Mouse (Mus musculus) B cell, adult 2 months (primary cell): Measurements from ENCODE around the gene 4931428F04Rik.

Experiments used
- DNase-seq, 2 experiments: peaks; one replicate each; pipeline ENCODE4 v3.0.0; 2022

4931428F04Rik gene

GRCm38 (mm10) chr8:105285514-105285913 is 4.2 kb downstream of the 4931428F04Rik start:
- DNase-seq, result no peak

GRCm38 (mm10) chr8:105283074-105283473 is 6.6 kb downstream of the 4931428F04Rik start:
- DNase-seq, result peak; percentile 53 to 59

GRCm38 (mm10) chr8:105282239-105282638 is 7.4 kb downstream of the 4931428F04Rik start:
- no peak for DNase-seq

- no peak for DNase-seq
Observed at GRCm38 (mm10) chr8:105281821-105282220, 7.8 kb downstream of the 4931428F04Rik start.

GRCm38 (mm10) chr8:105280567-105280966 is 9.1 kb downstream of the 4931428F04Rik start:
- no peak for DNase-seq

- DNase-seq, result peak; percentile 44 to 45
Observed at GRCm38 (mm10) chr8:105278911-105279334, 10.7 kb downstream of the 4931428F04Rik start.

GRCm38 (mm10) chr8:105276292-105277120 is 13.2 kb downstream of the 4931428F04Rik start:
- peak; percentile 30 to 32 for DNase-seq

- no peak for DNase-seq
Observed at GRCm38 (mm10) chr8:105275840-105276239, 13.8 kb downstream of the 4931428F04Rik start, which contains the start of gene Nol3. TSS of gene Nol3 (plus strand) at chr8:105276140.

GRCm38 (mm10) chr8:105275387-105275786 is 14.3 kb downstream of the 4931428F04Rik start:
- DNase-seq, result no peak

- DNase-seq, result no peak
Observed at GRCm38 (mm10) chr8:105270916-105271186, 18.8 kb downstream of the 4931428F04Rik start.

GRCm38 (mm10) chr8:105270101-105270915 is 19.4 kb downstream of the 4931428F04Rik start:
- peak in 1 of 2 experiments; percentile 36 for DNase-seq

- peak; percentile 42 to 50 for DNase-seq
Observed at GRCm38 (mm10) chr8:105269461-105269947, 20.2 kb downstream of the 4931428F04Rik start, which contains the start of gene Hsf4. TSS of gene Hsf4 (plus strand) at chr8:105269801.

- no peak for DNase-seq
Observed at GRCm38 (mm10) chr8:105269075-105269458, 20.6 kb downstream of the 4931428F04Rik start.

GRCm38 (mm10) chr8:105268342-105269074 is 21.2 kb downstream of the 4931428F04Rik start:
- no peak for DNase-seq

GRCm38 (mm10) chr8:105266775-105267174 is 22.9 kb downstream of the 4931428F04Rik start:
- DNase-seq, result peak; percentile 57 to 67

GRCm38 (mm10) chr8:105265128-105265527 is 24.5 kb downstream of the 4931428F04Rik start:
- DNase-seq, result peak; percentile 69 to 76

- DNase-seq, result peak; percentile 78 to 79
Observed at GRCm38 (mm10) chr8:105264024-105264982, 25.4 kb downstream of the 4931428F04Rik start, which contains the start of the genes Tradd and Fbxl8. TSS of gene Tradd (minus strand) at chr8:105264609. TSS of gene Fbxl8 (plus strand) at chr8:105264648.

- no peak for DNase-seq
Observed at GRCm38 (mm10) chr8:105263244-105263912, 26.3 kb downstream of the 4931428F04Rik start.

GRCm38 (mm10) chr8:105261326-105261980 is 28.2 kb downstream of the 4931428F04Rik start:
- no peak for DNase-seq
